In genomic region chr11:74415736-74416135, GRCm38 (mm10) we compare ENCODE assay signal across 44 mouse cellular contexts. TPM values are rescaled to one million over a fixed set of nuclear protein-coding genes. Genes with fewer than 3 reads are reported as not detected.
DNase-seq lines count a peak whose midpoint lies in the region; ATAC-seq lines count a peak whose summit lies in the region.
"Had no signal": no experiment of that assay in that cellular context is flagged by ENCODE, and none has a peak within 500 bp of the region (broad histone marks: within the 10 kb centered on the region; RNA-seq: fewer than 3 reads in every experiment).

No protein-coding gene starts in this region.

- no peaks in the 10 kb centered on the region for H3K36me3 ChIP-seq in hindbrain, embryonic 16.5 days (ENCODE audit: control insufficient read depth, insufficient read depth, low read length)
- H3K36me3 ChIP-seq in hindbrain, embryonic 12.5 days, result no peaks in the 10 kb centered on the region
- H3K36me3 ChIP-seq: embryonic facial prominence, embryonic 13.5 days; hindbrain, embryonic 10.5 days; kidney, embryonic 15.5 days; limb, embryonic 10.5 days; limb, embryonic 15.5 days; liver, embryonic 13.5 days; neural tube, embryonic 12.5 days had no signal

- no peak for ATAC-seq in cerebellum, adult (ENCODE audit: insufficient number of reproducible peaks, low FRiP score, low TSS enrichment)
- ATAC-seq in hindbrain, embryonic 16.5 days, result peak; percentile 38; the same call in 1 of the 2 replicates
- no peak for ATAC-seq in hindbrain, embryonic 12.5 days (ENCODE audit: low FRiP score)
- ATAC-seq: activated CD4-positive, CD25-positive, alpha-beta regulatory T cell, adult 4 months; lung, postnatal 0 days; midbrain, embryonic 16.5 days had no signal

- 55% methylated on average over 12 of the region's 12 CpGs for WGBS in hindbrain, embryonic 16.5 days
- WGBS in hindbrain, embryonic 12.5 days, result 82% methylated on average over 12 of the region's 12 CpGs

- H3K27ac ChIP-seq in hindbrain, embryonic 16.5 days (ENCODE audit: low read depth, low read length), result 0 out of 2 replicates have a peak overlapping the region, but pooled peaks have one; percentile 11
- no peak overlapping the region for H3K27ac ChIP-seq in hindbrain, embryonic 12.5 days
- H3K27ac ChIP-seq: heart, embryonic 13.5 days; hindbrain, embryonic 10.5 days; kidney, embryonic 15.5 days; layer of hippocampus, adult 2 months; limb, embryonic 10.5 days; limb, embryonic 15.5 days; liver, embryonic 13.5 days; macrophage; neural tube, embryonic 12.5 days had no signal

- H3K9ac ChIP-seq in hindbrain, embryonic 16.5 days (ENCODE audit: low read depth, low read length), result no peak overlapping the region
- no peak overlapping the region for H3K9ac ChIP-seq in hindbrain, embryonic 12.5 days
- H3K9ac ChIP-seq: embryonic facial prominence, embryonic 13.5 days; heart, embryonic 13.5 days; kidney, embryonic 15.5 days; limb, embryonic 15.5 days; liver, embryonic 13.5 days; neural tube, embryonic 12.5 days had no signal

- DNase-seq in cerebellum, adult 11 months, result peak; percentile 19
- DNase-seq in brain, adult 2 months (ENCODE audit: low read depth, low spot score), result peak; percentile 56
- peak; percentile 83 to 86 for DNase-seq in cerebellum, postnatal 14 days
- DNase-seq in adrenal gland, adult 2 months, result no peak
- DNase-seq in kidney, postnatal 25 days, result no peak
- DNase-seq: adrenal gland, adult 8-10 months; embryo, embryonic 11 days; gastrocnemius, postnatal 10 days; heart, postnatal 10 days; kidney, adult 18-20 months; kidney, postnatal 36 days; liver, embryonic 13.5 days; right cerebral cortex, postnatal 4 days; thymus, postnatal 4 days had no signal

- no peaks in the 10 kb centered on the region for H3K27me3 ChIP-seq in hindbrain, embryonic 16.5 days (replicated peaks; ENCODE audit: control insufficient read depth, insufficient read depth, low read length)
- no peaks in the 10 kb centered on the region for H3K27me3 ChIP-seq in hindbrain, embryonic 12.5 days
- H3K27me3 ChIP-seq: CH12.LX; embryonic facial prominence, embryonic 13.5 days; heart, embryonic 13.5 days; kidney, embryonic 15.5 days; limb, embryonic 15.5 days; liver, embryonic 13.5 days; neural tube, embryonic 12.5 days had no signal

- no peak overlapping the region for H3K4me3 ChIP-seq in hindbrain, embryonic 16.5 days (ENCODE audit: low read length)
- no peak overlapping the region for H3K4me3 ChIP-seq in hindbrain, embryonic 12.5 days
- H3K4me3 ChIP-seq: embryonic facial prominence, embryonic 13.5 days; erythroblast, embryonic 14.5 days; heart, embryonic 13.5 days; hindbrain, embryonic 10.5 days; kidney, embryonic 15.5 days; layer of hippocampus, adult 2 months; limb, embryonic 10.5 days; limb, embryonic 15.5 days; liver, embryonic 13.5 days; myocyte; neural tube, embryonic 12.5 days had no signal

- H3K4me2 ChIP-seq in hindbrain, embryonic 16.5 days (ENCODE audit: low read length), result no peak overlapping the region
- no peak overlapping the region for H3K4me2 ChIP-seq in hindbrain, embryonic 12.5 days (replicated peaks)
- H3K4me2 ChIP-seq: embryonic facial prominence, embryonic 13.5 days; heart, embryonic 13.5 days; kidney, embryonic 15.5 days; limb, embryonic 15.5 days; liver, embryonic 13.5 days; neural tube, embryonic 12.5 days had no signal

- H3K9me3 ChIP-seq in hindbrain, embryonic 16.5 days (ENCODE audit: control insufficient read depth, low read length), result no peaks in the 10 kb centered on the region
- no peaks in the 10 kb centered on the region for H3K9me3 ChIP-seq in hindbrain, embryonic 12.5 days (replicated peaks)
- H3K9me3 ChIP-seq: embryonic facial prominence, embryonic 13.5 days; heart, embryonic 13.5 days; hindbrain, embryonic 10.5 days; kidney, embryonic 15.5 days; limb, embryonic 10.5 days; limb, embryonic 15.5 days; liver, embryonic 13.5 days; neural tube, embryonic 12.5 days had no signal

- no peaks in the 10 kb centered on the region; the same call in none of the 2 replicates for H3K4me1 ChIP-seq in hindbrain, embryonic 16.5 days (ENCODE audit: control insufficient read depth, insufficient read depth, low read depth, low read length)
- H3K4me1 ChIP-seq in hindbrain, embryonic 12.5 days, result no peaks in the 10 kb centered on the region; the same call in 1 of the 2 replicates
- H3K4me1 ChIP-seq: embryonic facial prominence, embryonic 13.5 days; limb, embryonic 10.5 days; limb, embryonic 15.5 days; liver, embryonic 13.5 days had no signal

RNA-seq across cellular contexts. Expression of gene Olfr412, which starts 53.9 kb away (rescaled TPM):
- not detected in 2 replicates for polyA plus RNA-seq in hindbrain, embryonic 16.5 days (2015; fragmentation: Nextera tagmentation; extraction: Ambion mirVana)
- polyA plus RNA-seq in hindbrain, embryonic 12.5 days (2016; fragmentation: Nextera tagmentation; extraction: Ambion mirVana), result not detected in 2 replicates
- not detected for total RNA-seq in adrenal gland, adult 2 months (2021)
- not detected in 2 replicates for polyA plus RNA-seq in adrenal gland, adult 2 months (2012; rRNA removed)
- total RNA-seq: adrenal gland, adult 8-10 months; CH12.LX; ES-E14; gastrocnemius, postnatal 10 days; heart, adult 8-10 months; heart, postnatal 10 days; layer of hippocampus, adult 2 months; layer of hippocampus, postnatal 25 days; left cerebral cortex, adult 8-10 months; megakaryocyte-erythroid progenitor cell, adult 5-6 weeks had no signal
- polyA plus RNA-seq: activated CD4-positive, CD25-positive, alpha-beta regulatory T cell, adult 4 months; C2C12; embryonic facial prominence, embryonic 13.5 days; erythroblast, embryonic 14.5 days; forebrain, embryonic 11.5 days; gonadal fat pad, adult 2 months; heart, embryonic 13.5 days; hindbrain, embryonic 10.5 days; intestine, embryonic 14.5 days; kidney, embryonic 15.5 days; limb, embryonic 10.5 days; limb, embryonic 15.5 days; liver, embryonic 13.5 days; lung, postnatal 0 days; macrophage; midbrain, embryonic 16.5 days; myocyte; neural tube, embryonic 12.5 days; stomach, embryonic 14.5 days; testis, adult 2 months; thymus, postnatal 0 days had no signal

Comparison
In these comparisons a context has a peak if more than half of its experiments do, and no peak if none do; other contexts are left out.
1. DNase-seq: peak in cerebellum, adult 11 months (single experiment), brain, adult 2 months (single experiment) and cerebellum, postnatal 14 days (2 of 2); none in adrenal gland, adult 2 months (single experiment) and kidney, postnatal 25 days (0 of 2).